Mouse (Mus musculus) kidney, adult 2 months (tissue): ENCODE measurements around the gene Hnf1a. TPM values are rescaled to one million over a fixed set of nuclear protein-coding genes. Genes with fewer than 3 reads are reported as not detected.
A peak's percentile ranks its signal among the peaks of the same experiment; 100 is the strongest.
"Not testable (repeated sequence)": the region's sequence is repeated elsewhere in the genome, so short reads cannot be mapped to it uniquely, and the experiment has no call there.

Experiments used
- DNase-seq: peaks from one replicate; pipeline ENCODE4 v3.0.0; 2021
- H3K27ac ChIP-seq: fragments of 200-500 bp; 2 replicates; pipeline ENCODE4 v1.5.1; 2012; ENCODE audit warnings: low read depth, low read length, control low read depth, inconsistent platforms; ENCODE audit not compliant: insufficient read depth
- H3K27me3 ChIP-seq: fragments of 200-500 bp; replicated peaks from 2 replicates; pipeline ENCODE4 v1.6.1; 2012; ENCODE audit warnings: mild to moderate bottlenecking, moderate library complexity, low read length, inconsistent platforms; ENCODE audit not compliant: control insufficient read depth, insufficient read depth
- H3K36me3 ChIP-seq: fragments of 200-500 bp; 2 replicates; pipeline ENCODE4 v1.6.1; 2012; ENCODE audit warnings: mild to moderate bottlenecking, moderate library complexity, low read length, inconsistent platforms; ENCODE audit not compliant: control insufficient read depth, insufficient read depth
- H3K4me1 ChIP-seq: fragments of 200-500 bp; 2 replicates; pipeline ENCODE4 v1.6.1; 2011; ENCODE audit warnings: low read length; ENCODE audit not compliant: control insufficient read depth, insufficient read depth
- H3K4me3 ChIP-seq: fragments of 200-500 bp; 2 replicates; pipeline ENCODE4 v1.5.1; 2011; ENCODE audit warnings: mild to moderate bottlenecking, low read depth, low read length, control low read depth; ENCODE audit not compliant: insufficient read depth
- CTCF ChIP-seq: fragments of 200-500 bp; conservative IDR thresholded peaks from 2 replicates; pipeline ENCODE4 v1.5.1; 2011; ENCODE audit warnings: low read depth, mild to moderate bottlenecking, control low read depth, low read length, moderate library complexity, mixed read lengths; ENCODE audit not compliant: insufficient read depth, insufficient read length
- POLR2A ChIP-seq: fragments of 200-500 bp; IDR thresholded peaks from one replicate; pipeline ENCODE4 v1.6.1; 2011; ENCODE audit warnings: low read depth, low read length, control low read depth
- WGBS: fragments of 180-500 bp; shearing (Covaris S2); methylation state at CpG from one replicate; pipeline ENCODE4 v1.1.7; 2018; 5-methylcytosine and 5-hydroxymethylcytosine counted together
- polyA plus RNA-seq: library from polyadenylated mRNA; depleted of rRNA; stranded (reverse); fragments of >200 nt; gene quantifications from 2 replicates; pipeline ENCODE4 v1.2.3, GENCODE M21; 2012

Gene Hnf1a
- polyA plus RNA-seq, 1 experiment = 29.5 TPM

GRCm38 (mm10) chr5:114931626-114932025, 39.3 kb downstream of the Hnf1a start:
- TF ChIP-seq POLR2A = no peak
- TF ChIP-seq CTCF = no peak
- Histone ChIP-seq H3K27me3 (no peaks in the 10 kb centered on the region), H3K36me3 (no peaks in the 10 kb centered on the region), H3K27ac (no peak overlapping the region), H3K4me1 (no peaks in the 10 kb centered on the region), H3K4me3 (no peak overlapping the region)
- WGBS = 63% methylated on average over 5 of the region's 5 CpGs
- no peak for DNase-seq

DNA sequence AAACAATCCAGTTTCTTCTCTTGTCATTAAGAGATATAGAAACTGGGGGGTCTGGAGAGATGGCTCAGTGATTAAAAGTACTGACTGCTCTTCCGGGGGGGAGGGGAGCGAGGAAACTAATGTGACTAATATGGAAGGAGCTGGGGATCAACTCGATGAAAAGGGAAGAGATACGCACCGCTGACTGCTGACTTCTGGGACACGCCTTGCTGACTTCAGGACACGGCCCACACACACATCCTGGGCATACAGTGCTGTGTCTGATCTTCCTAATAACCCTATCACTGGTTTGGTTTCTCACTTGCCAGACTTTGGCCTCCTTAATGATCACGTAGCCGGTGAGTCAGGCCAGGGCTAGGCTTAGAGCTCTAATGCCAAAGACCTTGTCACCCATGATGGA, 44.1 kb downstream of the Hnf1a start:
- H3K27me3 ChIP-seq = no peaks in the 10 kb centered on the region
- TF ChIP-seq CTCF (no peak), POLR2A (no peak)
- peaks cover 6% of the 10 kb centered on the region; the same call in 1 of the 2 replicates for H3K4me1 ChIP-seq
- H3K36me3 ChIP-seq = no peaks in the 10 kb centered on the region
- WGBS = 58% methylated on average over 9 of the region's 9 CpGs
- no peak overlapping the region for H3K27ac ChIP-seq
- H3K4me3 ChIP-seq = no peak overlapping the region
- peak; percentile 33 for DNase-seq

GRCm38 (mm10) chr5:114926153-114926684, 44.7 kb downstream of the Hnf1a start:
- no peak overlapping the region for H3K27ac ChIP-seq
- H3K4me3 ChIP-seq = no peak overlapping the region
- TF ChIP-seq POLR2A (no peak), CTCF (no peak)
- DNase-seq = no peak
- peaks cover 7% of the 10 kb centered on the region; the same call in 1 of the 2 replicates for H3K4me1 ChIP-seq
- no peaks in the 10 kb centered on the region for H3K36me3 ChIP-seq
- 74% methylated on average over 1 of the region's 1 CpGs for WGBS
- H3K27me3 ChIP-seq = no peaks in the 10 kb centered on the region

DNA sequence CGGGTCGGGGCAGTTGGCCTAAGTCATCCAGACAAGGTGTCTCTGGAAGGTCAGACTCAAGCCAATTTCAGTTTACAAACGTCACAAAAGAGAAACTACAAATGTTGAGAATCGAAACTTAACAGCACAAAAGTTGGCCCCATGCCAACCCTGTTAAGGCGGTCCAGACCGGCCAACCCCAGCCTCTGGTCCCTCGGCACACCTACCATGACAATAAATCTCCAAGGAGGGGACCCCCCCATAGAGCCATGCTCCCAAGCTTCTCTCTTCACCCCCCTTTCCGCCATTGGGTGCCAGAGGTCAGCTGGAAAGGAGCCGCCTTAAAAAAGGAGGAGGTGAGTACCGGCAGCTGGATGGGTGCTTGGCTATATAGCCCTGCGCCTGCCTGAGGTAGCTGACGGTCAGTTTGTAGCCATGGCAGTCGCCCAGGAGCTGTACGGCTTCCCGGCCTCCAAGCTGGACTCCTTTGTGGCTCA, 47.9 kb downstream of the Hnf1a start, which contains the start of gene Oasl1:
Gene Oasl1 (plus strand): TSS at position 243 of the 476 bp plus-strand sequence.
- peak; percentile 74 for DNase-seq
- no peak for TF ChIP-seq CTCF
- Histone ChIP-seq H3K4me1 (peaks cover 7% of the 10 kb centered on the region; the same call in 1 of the 2 replicates), H3K27me3 (no peaks in the 10 kb centered on the region), H3K4me3 (peak within 1 kb of the TSS; percentile 58), H3K36me3 (no peaks in the 10 kb centered on the region), H3K27ac (peak within 1 kb of the TSS; percentile 2; the same call in 1 of the 2 replicates)
- 4% methylated on average over 15 of the region's 15 CpGs for WGBS

GRCm38 (mm10) chr5:114922366-114922731, 48.5 kb downstream of the Hnf1a start:
- no peak for TF ChIP-seq POLR2A
- Histone ChIP-seq H3K27ac (peak overlapping the region; percentile 2; the same call in 1 of the 2 replicates), H3K4me3 (no peak overlapping the region), H3K36me3 (no peaks in the 10 kb centered on the region), H3K27me3 (no peaks in the 10 kb centered on the region), H3K4me1 (peaks cover 7% of the 10 kb centered on the region; the same call in 1 of the 2 replicates)
- no peak for DNase-seq
- 49% methylated on average over 10 of the region's 10 CpGs for WGBS

DNA sequence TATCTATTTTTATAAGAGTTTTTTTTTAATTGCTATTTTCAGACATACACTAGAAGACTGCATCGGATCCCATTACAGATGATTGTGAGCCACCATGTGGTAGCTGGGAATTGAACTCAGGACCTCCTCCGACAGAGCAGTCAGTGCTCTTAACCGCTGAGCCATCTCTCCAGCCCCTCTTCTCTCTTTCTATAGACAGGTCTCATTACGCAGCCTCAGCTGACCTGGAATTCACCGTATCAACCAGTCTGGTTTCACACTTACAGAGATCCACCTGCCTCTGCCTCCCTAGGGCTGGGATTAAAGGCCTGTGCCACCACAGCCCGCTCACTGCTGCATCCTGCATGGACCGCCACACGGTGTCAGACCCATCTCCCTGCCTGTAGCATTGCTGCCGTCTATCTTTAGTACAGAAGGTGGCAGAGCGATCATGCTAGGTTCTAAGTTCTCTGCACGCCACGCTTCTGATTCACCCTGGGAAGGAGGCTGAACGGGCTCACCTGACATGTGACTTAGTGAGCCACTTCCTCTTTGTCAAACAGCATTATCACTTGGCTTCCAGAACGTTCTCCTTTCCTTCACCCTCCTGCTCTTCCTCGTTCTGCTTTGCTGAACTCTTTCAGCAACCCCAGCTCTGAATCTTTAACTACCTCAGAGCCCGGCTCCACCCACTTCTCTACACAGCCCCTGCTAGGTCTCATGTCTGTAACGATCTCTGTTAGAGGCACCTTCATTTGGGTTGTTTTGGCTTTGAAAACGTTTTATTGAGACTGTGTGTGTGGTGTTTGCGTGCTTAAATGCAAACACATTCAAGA, 49.1 kb downstream of the Hnf1a start:
- Histone ChIP-seq H3K27ac (peak overlapping the region; percentile 2; the same call in 1 of the 2 replicates), H3K4me1 (peaks cover 7% of the 10 kb centered on the region; the same call in 1 of the 2 replicates), H3K36me3 (no peaks in the 10 kb centered on the region), H3K4me3 (no peak overlapping the region), H3K27me3 (no peaks in the 10 kb centered on the region)
- peak; percentile 40; the same call in 1 of the 2 replicates for TF ChIP-seq CTCF
- no peak for TF ChIP-seq POLR2A
- DNase-seq = peak; percentile 63
- WGBS = 50% methylated on average over 19 of the region's 19 CpGs

GRCm38 (mm10) chr5:114917357-114917756, 53.5 kb downstream of the Hnf1a start:
- WGBS = 96% methylated on average over 5 of the region's 5 CpGs
- DNase-seq, H3K4me3 ChIP-seq, H3K4me1 ChIP-seq, H3K27ac ChIP-seq, H3K27me3 ChIP-seq, H3K36me3 ChIP-seq: not testable (repeated sequence)
